Mouse (Mus musculus) kidney, adult 2 months (tissue): ENCODE results near the gene Eml4.

Source experiments
- CTCF ChIP-seq: fragments of 200-500 bp; conservative IDR thresholded peaks from 2 replicates; pipeline ENCODE4 v1.5.1; 2011; ENCODE audit warnings: low read depth, mild to moderate bottlenecking, control low read depth, low read length, moderate library complexity, mixed read lengths; ENCODE audit not compliant: insufficient read depth, insufficient read length
- POLR2A ChIP-seq: fragments of 200-500 bp; IDR thresholded peaks from one replicate; pipeline ENCODE4 v1.6.1; 2011; ENCODE audit warnings: low read depth, low read length, control low read depth

DNA sequence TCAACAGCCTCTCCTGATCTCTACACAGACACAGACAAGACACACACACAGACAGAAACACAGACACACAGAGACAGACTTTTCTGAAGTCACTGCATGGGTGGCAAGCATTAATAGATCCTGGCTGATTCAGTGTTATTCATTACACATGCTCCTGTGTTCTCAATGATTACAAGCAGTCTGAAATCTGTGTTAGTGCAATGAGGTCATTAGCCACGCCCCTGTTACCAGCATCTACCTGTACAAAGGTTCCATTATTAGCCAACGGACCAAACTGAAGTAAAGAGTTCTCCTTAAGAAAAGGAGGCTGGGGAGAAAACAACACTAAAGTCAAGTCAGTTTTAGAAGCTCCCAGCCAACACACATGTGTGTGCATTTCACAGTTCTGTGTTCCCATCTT, 153.0 kb downstream of the Eml4 start:
- TF ChIP-seq CTCF: no peak
- no peak for TF ChIP-seq POLR2A
